Mouse (Mus musculus): ENCODE results near the gene Uqcc3. TPM values are rescaled to one million over a fixed set of nuclear protein-coding genes. Genes with fewer than 3 reads are reported as not detected.
"Not testable (repeated sequence)": the region's sequence is repeated elsewhere in the genome, so short reads cannot be mapped to it uniquely, and the experiment has no call there.

Gene Uqcc3
- polyA plus RNA-seq, 1 experiment from 2014 or later: 60.6 TPM

DNA sequence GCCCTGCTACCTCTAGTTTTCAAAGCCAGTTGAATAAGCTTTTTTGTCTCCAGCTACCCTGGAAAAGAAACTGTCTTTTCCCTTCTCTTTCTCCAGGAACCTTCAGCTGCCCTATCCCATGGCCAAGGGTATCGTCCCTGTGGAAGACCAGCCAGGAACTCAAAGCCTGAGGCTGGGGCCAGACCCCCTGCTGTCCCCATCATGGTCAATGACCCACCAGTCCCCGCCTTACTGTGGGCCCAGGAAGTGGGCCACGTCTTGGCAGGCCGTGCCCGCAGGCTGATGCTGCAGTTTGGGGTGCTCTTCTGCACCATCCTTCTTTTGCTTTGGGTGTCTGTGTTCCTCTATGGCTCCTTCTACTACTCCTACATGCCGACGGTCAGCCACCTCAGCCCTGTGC lies 39.7 kb downstream of the Uqcc3 start:
- ATAC-seq (ENCODE audit: low FRiP score) (no peak), DNase-seq (ENCODE audit: low spot score) (no peak)
- 82% methylated on average over 7 of the region's 7 CpGs for WGBS
- peaks cover 13% of the 10 kb centered on the region for H3K4me1 ChIP-seq (replicated peaks; ENCODE audit: control insufficient read depth, insufficient read depth, low read length)
- H3K4me2 ChIP-seq (replicated peaks): peak overlapping the region; percentile 66
- H3K36me3 ChIP-seq (replicated peaks; ENCODE audit: control insufficient read depth, insufficient read depth): peaks cover 36% of the 10 kb centered on the region
- no peaks in the 10 kb centered on the region for H3K27me3 ChIP-seq (ENCODE audit: control insufficient read depth, insufficient read depth, low read length)
- no peaks in the 10 kb centered on the region for H3K9me3 ChIP-seq (ENCODE audit: control insufficient read depth, low read length)
- peak overlapping the region; percentile 94 for H3K9ac ChIP-seq
- peak overlapping the region; percentile 96; the same call in 1 of the 2 replicates for H3K27ac ChIP-seq
- peak overlapping the region; percentile 77 for H3K4me3 ChIP-seq (replicated peaks; ENCODE audit: low read length)

DNA sequence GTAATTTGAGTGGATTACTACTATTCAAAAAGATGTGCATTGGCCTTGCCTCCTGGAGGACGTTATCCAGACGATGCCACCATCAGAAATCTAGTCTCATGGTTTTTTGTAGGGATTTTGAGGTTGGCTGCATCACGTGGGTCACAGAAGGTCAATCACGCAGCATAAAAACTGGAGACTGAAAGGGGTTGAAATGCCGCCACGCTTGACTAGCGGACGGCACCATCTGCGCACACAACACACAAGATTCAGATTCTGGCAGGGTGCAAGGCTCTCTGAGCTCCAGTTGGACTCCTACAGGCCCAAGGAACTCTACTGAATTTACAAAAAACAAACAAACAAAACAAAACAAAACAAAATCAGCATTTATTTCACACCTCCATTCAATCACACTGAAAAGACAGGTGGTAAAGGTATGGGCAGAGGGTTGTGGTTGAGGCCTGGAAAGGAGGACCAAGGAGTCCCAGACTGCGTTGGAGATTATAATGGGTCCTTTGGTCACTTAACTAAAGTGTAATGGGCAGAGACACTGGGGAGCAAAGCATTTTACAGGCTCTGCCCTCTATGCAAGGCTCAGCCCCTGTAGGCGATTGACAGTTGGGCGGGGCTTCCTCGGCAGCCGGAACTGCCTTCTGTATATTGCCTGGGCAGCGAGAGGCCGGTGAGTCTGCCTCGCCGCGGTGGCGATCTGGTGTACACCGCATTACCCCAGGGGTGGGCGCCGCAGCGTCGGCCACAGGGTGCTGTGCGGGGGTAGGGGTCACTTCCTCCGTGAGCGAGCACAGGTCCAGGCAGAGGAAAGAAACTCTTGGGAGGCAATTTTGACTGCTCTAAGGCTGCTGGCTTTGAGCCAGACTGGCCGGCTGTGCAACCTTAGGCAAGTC lies 40.6 kb downstream of the Uqcc3 start:
- DNase-seq (ENCODE audit: low spot score): peak; percentile 67
- ATAC-seq (ENCODE audit: low FRiP score): no peak
- Histone ChIP-seq H3K27me3 (ENCODE audit: control insufficient read depth, insufficient read depth, low read length) (no peaks in the 10 kb centered on the region), H3K27ac (peak overlapping the region; percentile 96), H3K9me3 (ENCODE audit: control insufficient read depth, low read length) (no peaks in the 10 kb centered on the region), H3K4me1 (replicated peaks; ENCODE audit: control insufficient read depth, insufficient read depth, low read length) (peaks cover 13% of the 10 kb centered on the region), H3K4me2 (replicated peaks) (peak overlapping the region; percentile 66), H3K9ac (peak overlapping the region; percentile 94), H3K36me3 (replicated peaks; ENCODE audit: control insufficient read depth, insufficient read depth) (peaks cover 34% of the 10 kb centered on the region), H3K4me3 (replicated peaks; ENCODE audit: low read length) (peak overlapping the region; percentile 77)
- 13% methylated on average over 29 of the region's 29 CpGs for WGBS

DNA sequence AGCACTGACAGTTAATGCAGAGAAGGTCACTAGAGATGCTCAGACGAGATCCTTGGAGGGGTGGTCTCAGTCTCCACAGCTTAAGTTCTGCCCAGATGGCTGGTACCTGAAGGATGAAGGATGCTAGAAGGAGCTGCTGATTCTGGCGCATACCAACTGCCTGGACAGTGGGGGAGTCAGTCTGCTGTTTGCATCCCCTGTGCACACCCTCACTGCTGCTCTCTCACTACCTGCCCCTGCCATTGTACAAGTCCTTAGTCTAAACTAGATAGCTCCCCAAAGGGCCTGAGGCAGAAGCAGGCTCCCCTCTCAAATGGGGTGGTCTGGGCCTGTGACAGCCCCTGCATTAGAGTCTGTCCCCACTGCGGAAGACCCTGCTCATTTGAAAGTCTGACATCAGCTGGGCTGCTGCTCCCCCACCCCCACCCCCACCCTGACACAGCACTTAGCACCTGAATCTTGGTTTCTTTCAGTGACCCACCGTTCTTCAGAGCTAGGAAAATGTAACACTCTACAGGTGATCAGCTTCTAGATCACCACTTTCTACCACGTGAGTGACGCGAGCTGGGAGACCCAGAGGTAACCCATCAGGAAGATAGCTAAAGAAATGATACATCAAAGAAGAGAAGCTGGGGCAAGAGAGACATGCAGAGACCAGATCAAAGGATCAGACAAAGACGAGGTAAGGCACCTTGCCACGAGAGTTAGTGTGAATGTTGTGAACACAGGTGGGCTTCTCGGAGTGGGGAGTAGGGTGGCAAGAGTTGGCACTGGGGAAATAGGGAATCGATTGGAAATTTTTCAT lies 41.4 kb downstream of the Uqcc3 start, which contains the start of gene Gng3:
Gng3 (minus strand) TSS at position 92 of the 805 bp plus-strand sequence.
- 29% methylated on average over 11 of the region's 11 CpGs for WGBS
- Histone ChIP-seq H3K27me3 (ENCODE audit: control insufficient read depth, insufficient read depth, low read length) (no peaks in the 10 kb centered on the region), H3K4me2 (replicated peaks) (peak within 1 kb of the TSS; percentile 66), H3K4me1 (replicated peaks; ENCODE audit: control insufficient read depth, insufficient read depth, low read length) (peaks cover 13% of the 10 kb centered on the region), H3K27ac (peak within 1 kb of the TSS; percentile 96), H3K4me3 (replicated peaks; ENCODE audit: low read length) (peak within 1 kb of the TSS; percentile 77), H3K9me3 (ENCODE audit: control insufficient read depth, low read length) (no peaks in the 10 kb centered on the region), H3K9ac (peak within 1 kb of the TSS; percentile 94), H3K36me3 (replicated peaks; ENCODE audit: control insufficient read depth, insufficient read depth) (peaks cover 37% of the 10 kb centered on the region)
- peak; percentile 83 for DNase-seq (ENCODE audit: low spot score)
- peak; percentile 93 for ATAC-seq (ENCODE audit: low FRiP score)

DNA sequence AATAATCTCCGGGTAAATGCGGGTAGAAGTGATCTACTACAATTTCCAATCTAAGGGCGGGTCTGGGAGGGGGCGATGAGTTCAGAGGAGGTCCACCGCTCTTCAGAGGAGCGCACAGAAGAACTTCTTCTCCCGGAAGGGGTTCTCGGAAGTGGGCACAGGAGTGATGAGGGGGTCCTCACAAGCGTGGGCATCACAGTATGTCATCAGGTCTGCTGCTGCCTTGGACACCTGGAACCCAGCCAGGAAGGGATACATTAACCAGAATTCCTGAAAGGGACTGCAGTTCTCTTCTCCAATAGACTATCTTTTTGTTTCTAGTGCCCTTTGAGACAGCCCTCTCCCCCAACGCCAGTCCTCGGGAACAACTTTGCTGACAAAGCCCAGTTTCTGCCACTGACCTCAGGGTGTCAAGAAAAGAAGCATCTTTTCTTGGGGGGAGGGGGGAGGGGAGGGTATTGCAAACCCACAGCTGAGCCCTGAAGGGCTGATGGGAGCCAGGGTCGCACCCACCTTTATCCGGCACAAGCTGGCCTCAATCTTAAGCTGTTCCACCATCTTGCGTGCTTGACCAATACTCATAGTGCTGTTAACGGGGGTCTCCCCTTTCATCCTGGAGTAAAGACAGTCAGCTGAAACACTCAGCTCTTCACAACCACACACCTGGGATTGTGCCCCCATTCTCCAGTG lies 42.5 kb downstream of the Uqcc3 start:
- no peak for ATAC-seq (ENCODE audit: low FRiP score)
- H3K9ac ChIP-seq: peak overlapping the region; percentile 94
- 11% methylated on average over 15 of the region's 15 CpGs for WGBS
- no peaks in the 10 kb centered on the region for H3K27me3 ChIP-seq (ENCODE audit: control insufficient read depth, insufficient read depth, low read length)
- peak overlapping the region; percentile 66 for H3K4me2 ChIP-seq (replicated peaks)
- peak overlapping the region; percentile 77 for H3K4me3 ChIP-seq (replicated peaks; ENCODE audit: low read length)
- DNase-seq (ENCODE audit: low spot score): peak; percentile 46
- peak overlapping the region; percentile 96 for H3K27ac ChIP-seq
- peaks cover 39% of the 10 kb centered on the region for H3K36me3 ChIP-seq (replicated peaks; ENCODE audit: control insufficient read depth, insufficient read depth)
- no peaks in the 10 kb centered on the region for H3K9me3 ChIP-seq (ENCODE audit: control insufficient read depth, low read length)
- peaks cover 13% of the 10 kb centered on the region for H3K4me1 ChIP-seq (replicated peaks; ENCODE audit: control insufficient read depth, insufficient read depth, low read length)

DNA sequence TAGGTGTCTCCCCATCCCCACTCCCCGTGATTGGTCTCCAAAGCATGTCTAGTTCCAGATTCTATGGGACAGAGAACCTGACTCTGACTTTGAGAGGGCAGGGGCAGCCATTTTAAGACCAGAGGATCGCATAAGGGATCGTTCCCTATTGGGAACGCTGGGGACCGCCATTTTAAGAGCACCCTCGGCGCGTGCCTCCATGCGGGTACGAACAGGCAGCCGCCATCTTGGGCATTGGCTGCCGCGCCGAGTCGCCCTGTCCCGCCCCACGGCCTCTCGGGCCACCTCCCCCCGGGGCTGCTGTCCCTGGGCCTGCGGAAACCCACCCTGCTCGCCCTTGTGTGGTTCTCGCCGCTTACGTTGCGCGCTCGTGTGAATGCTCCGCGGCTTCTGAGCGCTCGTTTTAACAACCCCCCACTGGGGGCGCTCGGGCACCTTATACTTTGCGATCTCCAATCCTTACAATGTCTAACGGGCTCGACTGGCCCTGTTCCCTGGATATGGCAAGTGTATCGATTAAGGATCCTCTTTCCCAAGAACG lies 43.4 kb downstream of the Uqcc3 start, which contains the start of gene Bscl2:
Bscl2 (plus strand) TSS at position 217 of the 541 bp plus-strand sequence.
- peaks cover 13% of the 10 kb centered on the region for H3K4me1 ChIP-seq (replicated peaks; ENCODE audit: control insufficient read depth, insufficient read depth, low read length)
- peak; percentile 83 for DNase-seq (ENCODE audit: low spot score)

DNA sequence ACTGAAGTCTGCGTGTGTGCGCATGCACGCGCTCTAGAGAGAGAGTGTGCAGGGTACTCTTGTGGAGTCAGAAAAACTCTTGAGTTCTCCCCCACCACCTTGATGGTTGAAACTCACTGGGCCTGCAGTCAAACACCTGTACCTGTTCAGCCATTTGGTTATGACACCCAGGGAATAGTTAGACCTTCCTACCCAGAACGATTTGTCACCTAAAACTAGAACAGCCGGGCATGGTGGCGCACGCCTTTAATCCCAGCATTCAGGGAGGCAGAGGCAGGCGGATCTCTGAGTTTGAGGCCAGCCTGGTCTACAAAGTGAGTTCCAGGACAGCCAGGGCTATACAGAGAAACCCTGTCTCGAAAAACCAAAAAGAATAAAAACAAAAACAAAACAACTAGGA lies 44.4 kb downstream of the Uqcc3 start:
- not testable (repeated sequence) for ATAC-seq (ENCODE audit: low FRiP score)
- Histone ChIP-seq H3K4me2 (replicated peaks) (peak overlapping the region; percentile 66; the same call in 1 of the 2 replicates), H3K36me3 (replicated peaks; ENCODE audit: control insufficient read depth, insufficient read depth) (peaks cover 45% of the 10 kb centered on the region)

More for the DNA sequence above, 43.4 kb downstream of the Uqcc3 start, which contains the start of gene Bscl2:
- peak within 1 kb of the TSS; percentile 77 for H3K4me3 ChIP-seq (replicated peaks; ENCODE audit: low read length)
- H3K9ac ChIP-seq: peak within 1 kb of the TSS; percentile 94
- peaks cover 41% of the 10 kb centered on the region for H3K36me3 ChIP-seq (replicated peaks; ENCODE audit: control insufficient read depth, insufficient read depth)
- no peaks in the 10 kb centered on the region for H3K27me3 ChIP-seq (ENCODE audit: control insufficient read depth, insufficient read depth, low read length)
- WGBS: under 1% methylated on average over 35 of the region's 38 CpGs
- H3K27ac ChIP-seq: peak within 1 kb of the TSS; percentile 96
- peak within 1 kb of the TSS; percentile 66 for H3K4me2 ChIP-seq (replicated peaks)
- ATAC-seq (ENCODE audit: low FRiP score): peak; percentile 64
- no peaks in the 10 kb centered on the region for H3K9me3 ChIP-seq (ENCODE audit: control insufficient read depth, low read length)

DNA sequence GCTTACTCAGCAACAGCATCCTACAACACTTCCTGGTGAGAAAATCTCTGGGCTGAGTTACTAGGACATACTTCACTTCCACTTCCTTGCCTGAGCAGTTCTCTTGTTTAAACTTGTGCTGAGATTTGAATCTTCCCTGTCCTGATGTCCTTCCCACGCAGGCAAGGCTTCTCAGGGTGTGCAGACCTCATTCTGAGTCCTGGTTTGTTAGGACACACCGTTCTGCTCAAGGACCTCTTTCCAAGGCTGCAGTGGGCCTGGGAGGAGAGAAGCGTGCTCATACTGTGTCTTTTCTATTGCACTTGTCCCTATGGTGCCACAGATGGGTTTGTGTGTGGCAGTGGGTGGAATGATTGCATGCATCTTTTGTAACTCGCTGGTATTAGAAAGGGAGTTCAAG lies 47.8 kb downstream of the Uqcc3 start:
- H3K4me2 ChIP-seq (replicated peaks): no peak overlapping the region
- H3K27ac ChIP-seq: no peak overlapping the region
- H3K36me3 ChIP-seq (replicated peaks; ENCODE audit: control insufficient read depth, insufficient read depth): peaks cover 79% of the 10 kb centered on the region
- no peak for ATAC-seq (ENCODE audit: low FRiP score)
- 94% methylated on average over 4 of the region's 4 CpGs for WGBS
- DNase-seq (ENCODE audit: low spot score): no peak
- H3K4me1 ChIP-seq (replicated peaks; ENCODE audit: control insufficient read depth, insufficient read depth, low read length): no peaks in the 10 kb centered on the region
- H3K9ac ChIP-seq: no peak overlapping the region
- no peak overlapping the region for H3K4me3 ChIP-seq (replicated peaks; ENCODE audit: low read length)
- H3K9me3 ChIP-seq (ENCODE audit: control insufficient read depth, low read length): no peaks in the 10 kb centered on the region
- no peaks in the 10 kb centered on the region for H3K27me3 ChIP-seq (ENCODE audit: control insufficient read depth, insufficient read depth, low read length)

More for the DNA sequence above, 44.4 kb downstream of the Uqcc3 start:
- H3K4me1 ChIP-seq (replicated peaks; ENCODE audit: control insufficient read depth, insufficient read depth, low read length): peaks cover 13% of the 10 kb centered on the region
- 99% methylated on average over 10 of the region's 10 CpGs for WGBS
- DNase-seq (ENCODE audit: low spot score); H3K9ac ChIP-seq; H3K9me3 ChIP-seq (ENCODE audit: control insufficient read depth, low read length); H3K27me3 ChIP-seq (ENCODE audit: control insufficient read depth, insufficient read depth, low read length): not testable (repeated sequence)
- peak overlapping the region; percentile 77; the same call in 1 of the 2 replicates for H3K4me3 ChIP-seq (replicated peaks; ENCODE audit: low read length)
- H3K27ac ChIP-seq: peak overlapping the region; percentile 96; the same call in 1 of the 2 replicates

DNA sequence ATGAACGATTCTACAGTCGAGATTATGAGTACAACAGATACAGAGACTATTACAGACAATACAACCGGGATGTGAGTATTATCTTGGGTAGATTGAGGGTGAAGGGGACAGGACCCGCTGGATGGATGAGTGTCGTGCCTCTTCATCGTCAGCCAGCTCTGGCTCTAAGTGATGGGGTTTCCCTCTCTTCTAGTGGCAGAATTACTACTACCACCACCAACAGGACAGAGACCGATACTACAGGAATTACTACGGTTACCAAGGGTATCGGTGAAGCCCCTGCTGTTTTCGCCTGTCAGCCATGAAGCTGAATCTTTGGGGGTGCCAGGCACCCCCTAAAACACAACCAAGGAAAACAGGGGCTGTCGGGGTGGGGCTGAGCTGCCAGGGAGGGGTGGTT lies 49.5 kb downstream of the Uqcc3 start:
- no peaks in the 10 kb centered on the region for H3K9me3 ChIP-seq (ENCODE audit: control insufficient read depth, low read length)
- peaks cover 96% of the 10 kb centered on the region for H3K36me3 ChIP-seq (replicated peaks; ENCODE audit: control insufficient read depth, insufficient read depth)
- no peak overlapping the region for H3K4me2 ChIP-seq (replicated peaks)
- H3K27me3 ChIP-seq (ENCODE audit: control insufficient read depth, insufficient read depth, low read length): no peaks in the 10 kb centered on the region
- no peak overlapping the region for H3K9ac ChIP-seq
- no peak overlapping the region for H3K4me3 ChIP-seq (replicated peaks; ENCODE audit: low read length)
- 77% methylated on average over 11 of the region's 11 CpGs for WGBS
- H3K4me1 ChIP-seq (replicated peaks; ENCODE audit: control insufficient read depth, insufficient read depth, low read length): no peaks in the 10 kb centered on the region
- DNase-seq (ENCODE audit: low spot score) (no peak), ATAC-seq (ENCODE audit: low FRiP score) (no peak)
- no peak overlapping the region for H3K27ac ChIP-seq

Data from hindbrain, embryonic 14.5 days (tissue).